Mouse (Mus musculus) c-Kit-positive CD71-positive TER-119-positive erythroid progenitor cells, embryonic 14.5 days (primary cell): ENCODE measurements around the gene Llgl1.

Source experiments
- DNase-seq: peaks from one replicate; pipeline ENCODE4 v3.0.0-alpha.2; 2013; ENCODE audit warnings: low spot score

Gene Llgl1

GRCm38 (mm10) chr11:60726601-60727391 is 27.3 kb downstream of the Llgl1 start, which contains the start of gene Flii:
TSS of gene Flii (minus strand) at chr11:60727263.
- DNase-seq = peak; percentile 71

- DNase-seq = no peak
These were observed 28.0 kb downstream of the Llgl1 start for GRCm38 (mm10) chr11:60727392-60728140.

GRCm38 (mm10) chr11:60728260-60728761 is 28.8 kb downstream of the Llgl1 start, which contains the start of gene Mief2:
TSS of gene Mief2 (plus strand) at chr11:60728398.
- peak; percentile 90 for DNase-seq

GRCm38 (mm10) chr11:60729217-60729641 is 29.7 kb downstream of the Llgl1 start:
- no peak for DNase-seq

- no peak for DNase-seq
These were observed 30.6 kb downstream of the Llgl1 start for GRCm38 (mm10) chr11:60730169-60730568.

- DNase-seq = no peak
These were observed 31.7 kb downstream of the Llgl1 start for GRCm38 (mm10) chr11:60731251-60731650.

GRCm38 (mm10) chr11:60734206-60734605 is 34.7 kb downstream of the Llgl1 start:
- no peak for DNase-seq

- DNase-seq = no peak
These were observed 35.7 kb downstream of the Llgl1 start for GRCm38 (mm10) chr11:60735191-60735590.

GRCm38 (mm10) chr11:60736491-60736890 is 37.0 kb downstream of the Llgl1 start:
- DNase-seq = no peak

- DNase-seq = no peak
These were observed 37.9 kb downstream of the Llgl1 start for GRCm38 (mm10) chr11:60737450-60737849.

GRCm38 (mm10) chr11:60740321-60740720 is 40.8 kb downstream of the Llgl1 start:
- DNase-seq = no peak

- DNase-seq = no peak
These were observed 56.0 kb downstream of the Llgl1 start for GRCm38 (mm10) chr11:60755570-60755969.

- no peak for DNase-seq
These were observed 62.2 kb downstream of the Llgl1 start for GRCm38 (mm10) chr11:60761681-60762080.
